Mouse (Mus musculus): ENCODE results near the gene Atp6ap1.

Gene Atp6ap1

DNA sequence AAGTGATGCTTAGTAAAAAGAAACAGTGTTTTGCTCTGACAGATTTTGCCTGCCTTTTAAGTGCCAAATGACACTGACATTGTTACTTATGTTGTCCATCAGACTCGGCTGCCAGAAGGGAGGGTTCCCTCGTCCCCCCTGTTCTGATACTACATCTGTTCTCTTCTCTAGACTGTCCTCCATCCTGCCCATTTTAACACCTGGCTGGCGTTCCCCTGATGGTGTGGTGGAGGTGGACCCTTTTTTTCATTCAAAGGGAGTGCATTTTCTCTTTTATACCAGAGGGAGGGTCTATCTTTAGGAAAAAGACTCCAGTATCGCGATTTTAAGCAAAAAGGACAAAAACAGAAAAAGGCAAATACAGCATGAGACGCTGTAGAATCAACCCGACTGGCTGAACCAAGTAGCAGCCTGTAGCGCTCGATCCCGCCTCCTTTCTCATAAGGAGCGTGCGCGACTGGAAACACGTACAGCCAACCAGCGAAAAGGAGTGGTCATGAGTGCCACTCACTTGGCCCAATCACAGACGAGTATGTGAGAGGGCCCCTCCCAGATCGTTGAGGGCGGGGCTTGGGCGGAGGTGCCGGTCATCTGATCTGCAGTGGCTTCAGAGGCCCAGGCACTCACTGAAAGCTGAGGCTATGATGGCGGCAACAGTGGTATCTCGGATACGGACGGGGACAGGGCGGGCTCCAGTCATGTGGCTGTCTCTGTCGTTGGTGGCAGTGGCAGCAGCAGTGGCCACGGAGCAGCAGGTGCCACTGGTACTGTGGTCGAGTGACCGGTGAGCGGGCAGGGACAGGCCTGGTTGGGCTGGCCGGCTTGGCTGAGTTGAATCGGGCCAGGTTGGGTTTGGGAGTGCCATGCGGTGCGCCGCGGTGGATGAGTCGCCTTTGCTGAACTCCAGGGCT lies at the start of gene Atp6ap1:
Gene Atp6ap1 (plus strand): TSS at position 560 of the 911 bp plus-strand sequence.
- peak; percentile 86 to 91 for DNase-seq

GRCm38 (mm10) chrX:74248651-74249050 lies 48.2 kb upstream of the Atp6ap1 start:
- peak in 1 of 2 experiments; percentile 58 for DNase-seq

DNA sequence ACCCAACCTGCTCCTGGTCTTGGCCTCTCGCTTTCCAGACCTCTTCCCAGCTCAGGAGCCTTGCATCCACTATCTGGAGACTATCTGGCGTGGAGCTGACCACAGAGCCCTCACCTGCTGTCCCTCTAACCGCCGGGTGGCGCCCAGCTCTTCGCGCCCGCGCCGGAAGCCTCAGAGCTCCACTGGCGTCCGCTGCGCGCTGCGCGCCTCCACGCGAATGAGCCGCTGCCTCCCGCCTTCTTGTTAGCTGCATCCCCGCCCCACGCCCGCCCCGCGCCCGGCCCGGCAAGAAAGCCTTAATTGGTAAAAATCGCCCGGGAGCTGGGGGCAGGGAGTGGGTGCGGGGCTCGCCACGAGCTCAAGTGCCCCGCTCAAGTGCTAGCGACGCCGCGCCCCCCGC lies 47.3 kb upstream of the Atp6ap1 start, which contains the start of gene Flna:
Gene Flna (minus strand): TSS at position 206 of the 400 bp plus-strand sequence.
- DNase-seq = peak; percentile 36 to 50

- DNase-seq = peak; percentile 74 to 86
These were observed 42.6 kb upstream of the Atp6ap1 start, which contains the start of gene Emd for GRCm38 (mm10) chrX:74254153-74254887. Emd (plus strand) TSS chrX:74254687.

DNA sequence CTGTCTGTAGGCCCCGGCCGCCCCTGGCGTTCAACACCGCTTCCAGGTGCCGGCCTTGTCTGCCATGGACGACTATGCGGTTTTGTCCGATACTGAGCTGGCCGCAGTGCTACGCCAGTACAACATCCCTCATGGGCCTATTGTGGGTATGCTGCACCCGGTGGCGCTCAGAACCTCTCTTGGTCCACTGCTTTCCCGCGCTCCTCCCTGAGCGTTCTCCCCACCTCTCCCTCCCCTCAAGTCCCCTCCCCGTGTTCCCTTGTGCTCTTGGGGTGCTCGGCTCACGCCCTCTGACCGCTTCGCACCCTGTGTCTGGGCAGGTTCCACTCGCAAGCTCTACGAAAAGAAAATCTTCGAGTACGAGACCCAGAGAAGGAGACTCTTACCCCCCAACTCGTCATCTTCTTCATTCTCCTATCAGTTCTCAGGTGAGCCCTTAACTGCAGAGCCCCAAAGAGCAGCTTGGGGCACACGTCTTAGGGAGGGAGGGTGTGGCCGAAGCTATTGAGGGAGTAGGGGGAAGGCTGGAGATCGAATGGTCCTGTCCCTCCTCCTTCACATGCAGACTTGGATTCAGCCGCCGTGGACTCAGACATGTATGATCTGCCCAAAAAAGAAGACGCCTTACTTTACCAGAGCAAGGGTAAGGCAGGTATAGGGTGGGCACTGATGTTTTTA lies 41.9 kb upstream of the Atp6ap1 start:
- DNase-seq = no peak

DNA sequence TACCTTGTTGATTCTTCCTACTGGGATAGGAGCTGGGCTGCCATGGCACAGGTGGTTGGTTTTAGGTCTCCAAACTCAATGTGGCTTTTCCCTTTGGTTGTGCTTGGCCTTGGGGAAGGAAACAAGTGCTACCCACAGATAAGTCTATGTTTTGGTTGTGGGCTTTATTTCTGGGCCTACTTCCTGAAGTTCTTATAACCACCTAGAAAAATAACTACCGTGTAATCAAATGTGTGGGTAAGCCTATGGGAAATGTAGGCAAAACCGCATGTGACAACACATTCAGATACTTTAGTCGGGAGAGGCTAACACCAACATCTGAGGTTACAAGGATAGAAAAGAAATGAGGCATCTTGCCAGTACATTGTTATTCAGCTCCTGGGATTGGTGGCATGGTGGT lies 39.2 kb upstream of the Atp6ap1 start:
- no peak for DNase-seq

- no peak for DNase-seq
These were observed 27.2 kb upstream of the Atp6ap1 start for GRCm38 (mm10) chrX:74269736-74270061.

DNA sequence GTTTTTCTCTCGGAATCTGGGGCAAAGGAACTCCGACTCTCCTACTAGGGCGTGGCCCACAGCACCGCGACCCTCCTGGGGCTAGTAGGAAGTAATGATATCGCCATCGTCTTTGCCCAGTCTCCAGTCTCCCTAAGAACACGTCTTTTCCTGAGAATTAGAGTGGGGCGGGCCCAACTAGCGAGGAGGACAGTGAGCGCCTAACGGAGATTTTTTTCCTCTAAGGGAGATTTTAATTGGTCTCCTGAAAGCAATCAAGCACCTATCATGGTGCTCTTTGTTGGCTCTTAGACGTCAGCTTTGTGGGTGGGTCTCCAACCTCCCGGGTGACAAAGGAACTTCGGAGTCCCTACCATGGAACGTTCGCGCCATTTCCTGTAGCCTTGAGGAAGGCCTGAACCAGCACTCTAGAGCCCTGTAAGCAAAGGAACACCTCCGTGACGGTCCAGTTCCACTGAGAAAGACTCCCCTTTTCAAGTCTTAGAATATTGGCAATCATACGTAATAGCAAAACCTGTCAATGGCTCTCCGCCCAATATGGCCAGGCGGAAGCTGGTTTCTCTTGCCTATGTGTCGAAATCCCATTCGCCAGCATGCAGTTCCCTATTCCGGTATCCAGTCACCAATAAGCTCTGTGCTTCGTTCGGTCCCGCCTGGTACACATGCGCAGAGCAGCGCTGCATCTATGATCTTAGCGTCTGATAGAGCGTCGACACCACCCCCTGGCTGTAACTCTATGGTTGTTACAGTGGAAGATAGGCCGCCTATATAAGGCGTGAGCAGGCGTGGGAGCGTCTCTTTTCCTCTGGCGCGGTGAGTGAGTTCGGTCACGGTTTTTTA lies 26.6 kb upstream of the Atp6ap1 start, which contains the start of gene Rpl10:
Gene Rpl10 (plus strand): TSS at position 751 of the 840 bp plus-strand sequence.
- DNase-seq = peak; percentile 84 to 91

- no peak for DNase-seq
These were observed 25.9 kb upstream of the Atp6ap1 start for GRCm38 (mm10) chrX:74270902-74271551.

DNA sequence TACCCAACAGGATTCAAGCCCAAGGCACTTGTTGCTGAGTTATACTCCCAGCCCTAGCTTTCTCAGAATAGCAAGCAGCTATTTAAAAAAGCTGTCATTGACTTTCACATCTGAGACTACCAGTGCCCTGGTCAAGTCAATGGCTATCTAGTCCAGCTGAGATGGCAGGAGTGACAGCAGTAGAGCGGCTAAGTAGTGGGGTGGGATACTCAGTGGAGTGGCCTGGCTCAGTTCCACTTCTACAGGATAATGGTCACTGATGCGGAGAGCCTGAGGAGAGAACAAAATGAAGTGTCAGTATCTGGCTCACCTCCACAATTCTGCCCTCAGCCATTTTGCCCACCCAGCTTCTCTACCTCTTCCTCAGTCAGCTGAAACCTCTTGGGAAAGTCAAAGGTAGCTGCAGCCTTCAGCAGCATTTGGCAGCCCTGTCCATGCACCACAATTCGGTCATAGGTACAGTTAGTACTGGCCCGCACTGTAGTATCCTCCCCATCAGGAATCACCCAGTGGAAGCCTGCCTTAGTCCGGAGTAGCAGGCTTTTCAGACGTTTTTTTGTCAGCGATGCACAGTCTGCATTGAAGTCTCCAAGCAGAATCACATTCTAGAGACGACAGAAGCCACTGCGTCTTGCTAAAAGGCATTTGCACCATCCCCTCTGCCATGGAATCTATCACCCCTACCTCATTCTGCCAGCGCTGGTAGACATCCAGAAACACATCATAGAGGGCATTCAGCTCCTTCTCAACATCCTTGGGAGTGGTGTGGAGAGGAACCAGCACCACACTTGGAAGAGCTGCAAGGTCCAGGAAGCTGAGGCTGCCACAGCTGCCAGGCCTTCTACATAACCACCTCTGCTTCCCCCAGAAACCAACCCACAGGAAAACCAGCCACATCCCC lies 23.2 kb upstream of the Atp6ap1 start:
- DNase-seq = no peak

- DNase-seq = no peak
These were observed 19.0 kb upstream of the Atp6ap1 start for GRCm38 (mm10) chrX:74277916-74278315.

- DNase-seq = no peak
These were observed 15.7 kb upstream of the Atp6ap1 start for GRCm38 (mm10) chrX:74281041-74281731.

GRCm38 (mm10) chrX:74281732-74282394 lies 15.0 kb upstream of the Atp6ap1 start, which contains the start of the genes Taz and Dnase1l1:
Taz (plus strand) TSS chrX:74281912.
Dnase1l1 (minus strand) TSS chrX:74282337.
- DNase-seq = peak; percentile 43 to 65

DNA sequence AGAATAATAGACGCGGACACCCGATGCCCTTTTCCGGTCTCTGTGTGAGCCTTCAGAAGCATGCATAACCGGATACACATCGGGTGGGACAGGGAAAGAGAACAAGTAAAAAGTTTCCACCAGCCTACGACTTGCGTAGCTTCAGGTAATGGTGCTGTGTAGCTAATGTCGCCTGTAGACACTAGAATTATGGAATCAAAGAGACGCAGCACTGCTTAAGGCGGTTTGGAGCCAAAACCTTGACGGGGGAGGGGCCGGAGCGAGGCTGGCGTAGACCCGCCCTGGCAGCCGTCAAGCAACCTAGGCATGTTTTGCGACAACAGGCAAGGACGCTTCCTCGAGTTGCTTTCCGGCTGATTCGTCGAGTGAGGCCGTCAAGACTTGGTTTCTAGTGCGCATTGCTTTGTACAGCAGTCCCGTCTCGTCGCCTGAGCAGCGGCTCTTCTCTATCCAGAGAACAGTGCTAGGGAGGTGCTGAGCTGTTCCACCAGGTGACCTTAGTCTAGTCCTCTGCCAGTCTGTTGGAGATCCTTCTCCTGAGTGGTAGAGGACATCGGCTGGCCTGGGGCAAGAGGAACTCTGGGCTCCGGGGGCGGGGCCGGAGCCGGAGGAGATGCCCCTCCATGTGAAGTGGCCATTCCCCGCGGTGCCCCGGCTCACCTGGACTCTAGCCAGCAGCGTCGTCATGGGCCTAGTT lies 14.4 kb upstream of the Atp6ap1 start:
- peak; percentile 73 to 83 for DNase-seq

GRCm38 (mm10) chrX:74283092-74283437 lies 13.8 kb upstream of the Atp6ap1 start:
- no peak for DNase-seq

DNA sequence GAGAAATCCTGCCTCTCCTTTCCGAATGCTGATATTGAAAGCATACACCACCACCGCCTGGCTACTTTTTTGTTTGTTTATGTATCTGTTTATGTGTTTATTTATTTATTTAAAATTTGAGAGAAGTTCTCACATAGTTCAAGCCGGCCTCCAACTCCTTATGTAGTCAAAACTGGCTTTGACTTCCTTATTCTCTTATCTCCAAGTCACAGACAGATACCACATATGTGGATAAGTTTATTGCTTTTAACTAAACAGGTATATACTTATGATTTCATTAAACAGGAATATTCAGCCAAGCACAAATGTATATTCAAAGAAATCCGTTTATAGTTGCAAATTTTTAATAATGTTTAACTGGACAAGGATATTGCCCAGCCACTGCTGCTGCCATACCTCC lies 3.5 kb upstream of the Atp6ap1 start:
- no peak for DNase-seq

- no peak for DNase-seq
These were observed 1.5 kb downstream of the Atp6ap1 start for GRCm38 (mm10) chrX:74298348-74298747.

DNA sequence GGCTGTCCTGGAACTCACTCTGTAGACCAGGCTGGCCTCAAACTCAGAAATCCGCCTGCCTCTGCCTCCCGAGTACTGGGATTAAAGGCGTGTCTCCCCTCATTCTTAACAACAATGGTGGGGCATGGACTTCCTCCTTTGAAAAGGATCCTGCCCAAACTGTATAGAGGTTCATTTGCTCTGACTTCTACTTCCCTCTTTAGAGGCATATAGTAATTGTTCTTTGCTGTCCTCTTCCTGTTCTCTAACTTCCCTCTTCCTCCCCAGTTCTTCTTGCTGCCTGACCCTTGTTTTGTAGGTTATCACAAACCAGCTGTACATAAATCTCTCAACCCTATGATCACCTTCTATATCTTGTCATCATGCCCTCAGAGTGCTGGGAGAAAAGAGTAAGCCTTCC lies 2.8 kb downstream of the Atp6ap1 start:
- DNase-seq = no peak

Data from thymus, adult 18-20 months (tissue).